Mouse (Mus musculus) forebrain, embryonic 15.5 days (tissue): ENCODE measurements around the gene Lsm10. TPM values are rescaled to one million over a fixed set of nuclear protein-coding genes. Genes with fewer than 3 reads are reported as not detected.
A peak's percentile ranks its signal among the peaks of the same experiment; 100 is the strongest.

Experiments used
- ATAC-seq: fragments of 200-750 bp; cut with Nextera tagmentation; replicated peaks from 2 replicates; pipeline ENCODE4 v1.8.0; 2017; ENCODE audit warnings: mild to moderate bottlenecking, moderate TSS enrichment, moderate library complexity
- H3K27ac ChIP-seq: fragments of 300-500 bp; sonication (generic); replicated peaks from 2 replicates; pipeline ENCODE4 v1.5.1; 2015; ENCODE audit warnings: mild to moderate bottlenecking, inconsistent platforms
- H3K27me3 ChIP-seq: fragments of 300-500 bp; sonication (generic); 2 replicates; pipeline ENCODE4 v1.6.1; 2015; ENCODE audit warnings: inconsistent platforms
- H3K36me3 ChIP-seq: fragments of 300-500 bp; sonication (generic); 2 replicates; pipeline ENCODE4 v1.6.1; 2015; ENCODE audit warnings: mild to moderate bottlenecking, inconsistent platforms
- H3K4me1 ChIP-seq: fragments of 300-500 bp; sonication (generic); 2 replicates; pipeline ENCODE4 v1.6.1; 2015; ENCODE audit warnings: inconsistent platforms
- H3K4me2 ChIP-seq: fragments of 300-500 bp; sonication (generic); replicated peaks from 2 replicates; pipeline ENCODE4 v1.6.1; 2015; ENCODE audit warnings: mild to moderate bottlenecking, inconsistent platforms
- H3K4me3 ChIP-seq: fragments of 300-500 bp; sonication (generic); 2 replicates; pipeline ENCODE4 v1.5.1; 2015; ENCODE audit warnings: mild to moderate bottlenecking, inconsistent platforms
- H3K9ac ChIP-seq: fragments of 300-500 bp; sonication (generic); replicated peaks from 2 replicates; pipeline ENCODE4 v1.6.1; 2015; ENCODE audit warnings: mild to moderate bottlenecking, inconsistent platforms
- H3K9me3 ChIP-seq: fragments of 300-500 bp; sonication (generic); 2 replicates; pipeline ENCODE4 v1.6.1; 2016; ENCODE audit warnings: inconsistent platforms
- WGBS: fragments of 180-500 bp; shearing (Covaris S2); methylation state at CpG from one replicate; pipeline ENCODE4 v1.1.7; 2015; ENCODE audit warnings: mixed read lengths; 5-methylcytosine and 5-hydroxymethylcytosine counted together
- polyA plus RNA-seq: library from polyadenylated mRNA; unstranded; fragments of >200 nt; fragmentation: Nextera tagmentation; extraction: Ambion mirVana; gene quantifications from 2 replicates; pipeline ENCODE4 v1.2.1, GENCODE M21; 2015

The Lsm10 gene
- polyA plus RNA-seq, 1 experiment from 2014 or later: 58.9 TPM

DNA sequence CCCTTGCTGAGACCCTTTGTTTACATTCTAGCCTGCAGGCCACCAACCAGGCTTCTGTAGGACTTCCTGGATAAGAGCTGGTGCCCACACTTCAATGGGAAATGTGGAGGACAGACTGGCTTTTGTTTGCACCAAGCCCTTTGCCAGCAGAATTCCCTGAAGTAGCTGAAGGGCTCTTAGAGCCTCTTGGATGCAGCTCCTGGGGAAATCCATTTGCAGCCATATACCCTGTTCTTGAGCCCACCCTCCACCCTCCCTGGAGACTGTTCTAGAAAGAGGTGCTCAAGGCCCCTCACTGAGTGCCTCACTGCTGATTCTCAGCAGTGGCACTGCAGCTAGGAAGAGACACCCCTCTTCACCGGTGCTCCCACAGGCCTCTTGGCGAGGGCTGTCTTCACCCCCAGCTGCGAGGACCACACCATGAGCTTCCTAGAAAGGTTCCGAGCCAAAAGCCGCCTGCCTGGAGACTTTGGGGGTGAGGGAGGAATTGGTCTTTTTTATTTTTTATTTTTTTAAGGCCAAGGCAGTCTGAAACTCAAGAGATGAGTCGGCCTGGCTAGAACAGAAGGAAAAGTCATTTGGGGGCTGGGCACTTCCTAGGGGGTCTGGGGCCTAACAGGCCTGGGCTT is 36.3 kb downstream of the Lsm10 start:
- Histone ChIP-seq H3K9ac (no peak overlapping the region), H3K27me3 (no peaks in the 10 kb centered on the region), H3K4me3 (no peak overlapping the region), H3K9me3 (no peaks in the 10 kb centered on the region), H3K27ac (0 out of 2 replicates have a peak overlapping the region, but pooled peaks have one; percentile 16), H3K36me3 (peaks cover 57% of the 10 kb centered on the region), H3K4me1 (peaks cover 19% of the 10 kb centered on the region), H3K4me2 (no peak overlapping the region)
- no peak for ATAC-seq
- 85% methylated on average over 6 of the region's 6 CpGs for WGBS

DNA sequence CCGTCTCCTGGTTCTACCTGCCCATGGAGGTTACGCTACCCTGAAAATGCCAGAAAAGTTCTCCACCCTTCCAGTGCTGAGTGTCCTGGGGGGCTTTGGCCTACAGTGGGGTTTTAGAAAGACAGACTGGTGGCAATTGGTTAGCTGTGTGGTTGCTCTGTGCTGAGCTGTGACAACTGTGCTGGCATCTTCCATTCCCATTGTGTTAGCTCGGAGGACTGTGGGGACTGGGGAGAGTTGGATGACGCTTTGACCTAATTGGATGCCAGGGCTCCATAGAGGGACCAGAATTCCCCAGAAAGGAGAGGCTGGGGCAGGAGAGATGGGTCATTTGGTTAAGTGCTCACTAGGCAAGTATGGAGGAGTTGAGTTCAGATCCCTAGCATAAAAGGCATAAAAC is 37.8 kb downstream of the Lsm10 start:
- H3K4me1 ChIP-seq: peaks cover 19% of the 10 kb centered on the region

DNA sequence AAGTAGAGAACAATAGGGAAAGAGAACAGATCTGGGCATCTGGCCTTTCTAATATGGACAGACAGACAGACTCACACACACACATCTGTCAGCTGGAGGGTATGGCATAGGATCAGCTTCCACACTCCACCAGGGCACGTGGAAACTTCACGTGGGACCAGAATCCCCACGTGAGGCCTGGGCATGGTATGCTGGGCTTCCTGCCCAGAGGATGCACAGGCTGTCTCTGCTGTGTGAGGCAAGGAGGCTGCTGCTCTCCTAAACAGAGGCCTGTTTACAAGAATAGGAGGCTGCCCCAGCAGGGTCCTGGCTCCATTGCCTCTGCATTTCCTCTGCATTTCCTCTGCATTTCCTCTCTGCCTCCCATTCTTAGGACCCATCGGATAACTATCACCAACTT is 38.2 kb downstream of the Lsm10 start:
- no peaks in the 10 kb centered on the region for H3K27me3 ChIP-seq
- no peak overlapping the region for H3K4me2 ChIP-seq
- no peak overlapping the region for H3K9ac ChIP-seq
- peaks cover 58% of the 10 kb centered on the region for H3K36me3 ChIP-seq
- H3K4me1 ChIP-seq: peaks cover 19% of the 10 kb centered on the region
- no peak overlapping the region for H3K27ac ChIP-seq
- H3K4me3 ChIP-seq: no peak overlapping the region
- H3K9me3 ChIP-seq: no peaks in the 10 kb centered on the region
- WGBS: 89% methylated on average over 4 of the region's 4 CpGs
- ATAC-seq: no peak

More for the DNA sequence above, 37.8 kb downstream of the Lsm10 start:
- no peak for ATAC-seq
- Histone ChIP-seq H3K27me3 (no peaks in the 10 kb centered on the region), H3K4me3 (no peak overlapping the region), H3K27ac (no peak overlapping the region), H3K4me2 (no peak overlapping the region), H3K9ac (no peak overlapping the region), H3K36me3 (peaks cover 58% of the 10 kb centered on the region), H3K9me3 (no peaks in the 10 kb centered on the region)
- 93% methylated on average over 4 of the region's 4 CpGs for WGBS

DNA sequence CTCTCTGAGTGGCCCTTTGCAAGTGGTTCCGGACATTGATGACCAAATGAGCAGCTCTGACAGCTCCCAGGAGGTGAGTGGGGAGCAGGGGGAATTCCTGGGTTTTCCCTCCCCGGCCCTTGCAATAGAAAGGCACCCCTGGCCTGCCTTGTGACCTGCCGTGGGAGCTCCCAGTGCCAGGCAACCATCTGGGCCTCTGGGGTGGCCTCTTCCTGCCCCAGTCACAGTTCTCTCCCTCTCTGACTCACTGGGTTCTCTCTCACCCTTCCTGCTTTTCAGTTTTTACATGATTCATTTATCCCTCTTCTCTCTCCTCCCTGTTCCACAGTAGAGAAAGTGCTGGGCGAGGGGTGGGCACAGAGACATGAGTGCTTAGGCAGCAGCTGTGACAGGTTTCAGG is 41.4 kb downstream of the Lsm10 start:
- no peak overlapping the region for H3K4me2 ChIP-seq
- no peaks in the 10 kb centered on the region for H3K27me3 ChIP-seq
- no peak for ATAC-seq
- 81% methylated on average over 4 of the region's 4 CpGs for WGBS
- H3K9me3 ChIP-seq: no peaks in the 10 kb centered on the region
- no peak overlapping the region for H3K4me3 ChIP-seq
- no peak overlapping the region for H3K27ac ChIP-seq
- no peak overlapping the region for H3K9ac ChIP-seq
- no peaks in the 10 kb centered on the region; the same call in 1 of the 2 replicates for H3K4me1 ChIP-seq
- H3K36me3 ChIP-seq: peaks cover 61% of the 10 kb centered on the region

DNA sequence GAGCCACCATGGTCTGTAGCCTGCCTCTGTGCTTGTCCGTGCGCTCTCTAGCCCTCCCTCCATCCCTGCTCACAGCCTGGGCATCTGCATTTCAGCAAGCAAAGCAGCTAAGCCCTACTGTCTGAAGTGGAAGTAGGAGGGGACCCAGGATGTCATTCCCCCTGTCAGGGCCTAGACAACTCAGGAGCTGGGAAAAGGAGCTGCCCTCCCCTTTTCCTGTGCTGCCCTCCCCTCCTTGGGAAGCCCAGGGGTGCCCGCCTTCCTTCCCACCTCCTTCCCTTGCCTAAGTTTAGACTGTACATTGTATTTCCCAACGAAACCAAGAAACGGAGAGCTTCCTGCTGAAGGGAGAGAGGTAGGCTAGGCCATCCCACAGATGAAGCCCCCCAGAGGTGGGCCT is 44.6 kb downstream of the Lsm10 start:
- Histone ChIP-seq H3K9ac (no peak overlapping the region), H3K9me3 (no peaks in the 10 kb centered on the region), H3K4me2 (no peak overlapping the region), H3K36me3 (peaks cover 40% of the 10 kb centered on the region), H3K4me3 (no peak overlapping the region), H3K27me3 (no peaks in the 10 kb centered on the region), H3K4me1 (no peaks in the 10 kb centered on the region), H3K27ac (no peak overlapping the region)
- WGBS: 83% methylated on average over 5 of the region's 5 CpGs
- ATAC-seq: no peak

DNA sequence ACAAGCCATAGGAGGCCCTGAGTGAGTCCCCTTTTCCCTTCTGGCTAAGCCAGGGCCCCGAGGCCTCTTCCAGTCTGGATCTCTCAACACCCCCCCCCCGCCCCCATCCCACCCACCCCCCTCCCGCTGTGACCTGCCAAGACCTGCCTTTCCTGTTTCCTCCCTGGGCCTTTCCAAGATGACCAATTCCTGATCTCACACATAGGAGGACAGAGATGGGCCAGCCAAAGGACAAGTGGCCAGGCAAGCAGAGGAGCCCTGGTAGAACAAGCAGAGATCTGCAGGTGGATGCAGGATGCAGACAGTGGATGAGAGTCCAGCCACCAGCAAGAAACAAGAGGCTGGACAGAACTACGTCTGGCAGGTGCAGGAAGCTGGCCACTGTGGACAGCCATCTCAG is 49.0 kb downstream of the Lsm10 start:
- Histone ChIP-seq H3K9ac (no peak overlapping the region), H3K27me3 (peaks cover 30% of the 10 kb centered on the region), H3K4me2 (no peak overlapping the region), H3K36me3 (no peaks in the 10 kb centered on the region), H3K27ac (no peak overlapping the region), H3K4me1 (peaks cover 18% of the 10 kb centered on the region), H3K4me3 (no peak overlapping the region), H3K9me3 (no peaks in the 10 kb centered on the region)
- 60% methylated on average over 4 of the region's 4 CpGs for WGBS
- no peak for ATAC-seq

DNA sequence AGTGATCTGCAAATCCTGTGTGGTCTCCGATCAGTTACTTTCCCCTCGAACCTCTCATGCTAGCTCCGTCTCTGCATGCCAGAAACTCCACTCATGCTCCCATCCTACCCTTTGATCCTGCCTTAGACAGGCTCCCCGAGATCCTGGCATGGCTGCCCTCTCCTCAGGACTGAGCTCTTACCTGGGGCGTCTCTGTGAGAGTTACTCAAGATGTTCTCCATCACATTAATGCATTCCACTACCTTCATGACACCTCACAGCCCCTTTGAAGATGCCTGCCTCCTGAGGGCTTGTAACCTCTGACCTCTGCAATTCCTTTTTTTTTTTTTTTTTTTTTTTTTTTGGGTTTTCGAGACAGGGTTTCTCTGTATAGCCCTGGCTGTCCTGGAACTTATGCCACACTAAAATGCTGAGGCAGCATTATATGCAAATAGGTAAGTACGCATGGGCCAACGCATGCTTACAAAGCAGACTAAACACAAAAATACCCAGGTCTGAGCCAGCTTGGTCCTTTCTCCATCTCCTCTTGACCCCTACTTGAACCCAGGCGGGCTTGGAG is 50.6 kb downstream of the Lsm10 start:
- Histone ChIP-seq H3K4me3 (no peak overlapping the region), H3K4me2 (no peak overlapping the region), H3K4me1 (peaks cover 18% of the 10 kb centered on the region), H3K27me3 (peaks cover 33% of the 10 kb centered on the region), H3K27ac (no peak overlapping the region), H3K9ac (no peak overlapping the region), H3K9me3 (no peaks in the 10 kb centered on the region), H3K36me3 (no peaks in the 10 kb centered on the region)
- no peak for ATAC-seq
- 62% methylated on average over 9 of the region's 9 CpGs for WGBS

DNA sequence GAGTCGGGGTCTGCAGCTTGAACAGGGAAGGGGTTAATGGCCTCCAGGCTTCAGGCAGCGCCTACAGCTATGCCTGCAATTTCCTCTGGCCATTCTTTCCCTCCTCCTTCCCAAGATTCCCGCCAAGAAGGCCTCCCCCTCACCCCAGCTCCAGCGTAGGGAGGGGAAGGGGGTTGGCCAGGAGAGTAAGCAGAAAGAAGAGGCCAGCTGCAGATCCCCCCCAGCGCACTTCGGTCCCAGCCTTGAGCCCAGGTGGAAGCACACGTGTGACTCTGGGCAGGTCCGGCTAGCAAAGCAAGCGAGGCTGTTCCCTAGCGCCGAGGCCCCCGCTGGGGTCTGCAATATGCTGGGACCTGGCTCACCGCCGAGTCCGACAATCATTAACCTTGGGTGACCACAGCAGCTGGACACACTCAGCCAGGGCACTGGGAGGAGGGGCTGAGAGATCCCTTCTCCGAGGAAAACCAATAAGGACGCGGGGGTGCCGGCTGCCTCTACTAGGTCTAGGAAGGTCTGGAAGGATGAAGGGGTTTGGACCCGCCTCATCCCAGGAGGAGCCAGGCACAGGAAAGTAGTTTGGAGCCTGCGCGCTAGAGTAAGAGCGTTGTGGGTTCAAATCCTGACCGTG is 51.2 kb downstream of the Lsm10 start, which contains the start of gene Eva1b:
Eva1b (plus strand) TSS at position 212 of the 628 bp plus-strand sequence.
- 3% methylated on average over 24 of the region's 24 CpGs for WGBS
- H3K4me1 ChIP-seq: peaks cover 18% of the 10 kb centered on the region
- H3K4me3 ChIP-seq: peak within 1 kb of the TSS; percentile 41
- peak within 1 kb of the TSS; percentile 75 for H3K4me2 ChIP-seq
- H3K9ac ChIP-seq: peak within 1 kb of the TSS; percentile 44
- H3K36me3 ChIP-seq: no peaks in the 10 kb centered on the region
- peaks cover 33% of the 10 kb centered on the region for H3K27me3 ChIP-seq
- ATAC-seq: no peak
- H3K9me3 ChIP-seq: no peaks in the 10 kb centered on the region
- H3K27ac ChIP-seq: no peak within 1 kb of the TSS

Other genes starting within 250 kb of the Lsm10 start
- gene Csf3r, start 72.1 kb upstream of the Lsm10 start, polyA plus RNA-seq: 0.47 and 0.48 TPM in 2 replicates
- gene Mrps15, start 49.7 kb upstream of the Lsm10 start, polyA plus RNA-seq: 113 TPM in 2 replicates
- gene Oscp1, start 38.1 kb upstream of the Lsm10 start, polyA plus RNA-seq: 35.3 TPM in 2 replicates
- 35.3 and 35.4 TPM in 2 replicates for gene Stk40, start 7.3 kb downstream of the Lsm10 start, polyA plus RNA-seq
- 9.2 and 10.1 TPM in 2 replicates for gene Eva1b, start 51.1 kb downstream of the Lsm10 start, polyA plus RNA-seq
- gene Sh3d21, start 66.9 kb downstream of the Lsm10 start, polyA plus RNA-seq: 0.86 and 0.88 TPM in 2 replicates
- 179 and 185 TPM in 2 replicates for gene Thrap3, start 106.1 kb downstream of the Lsm10 start, polyA plus RNA-seq
- 76.8 and 79.6 TPM in 2 replicates for gene Map7d1, start 159.7 kb downstream of the Lsm10 start, polyA plus RNA-seq
- gene Trappc3, start 165.7 kb downstream of the Lsm10 start, polyA plus RNA-seq: 175 and 182 TPM in 2 replicates
- gene Col8a2, start 190.2 kb downstream of the Lsm10 start, polyA plus RNA-seq: 2.0 and 3.0 TPM in 2 replicates
- 81.9 and 85.3 TPM in 2 replicates for gene Adprhl2, start 225.1 kb downstream of the Lsm10 start, polyA plus RNA-seq
- gene Tekt2, start 229.1 kb downstream of the Lsm10 start, polyA plus RNA-seq: 12.7 and 16.0 TPM in 2 replicates